Comparison of ENCODE assay signal across 7 mouse cellular contexts in the genomic region with DNA sequence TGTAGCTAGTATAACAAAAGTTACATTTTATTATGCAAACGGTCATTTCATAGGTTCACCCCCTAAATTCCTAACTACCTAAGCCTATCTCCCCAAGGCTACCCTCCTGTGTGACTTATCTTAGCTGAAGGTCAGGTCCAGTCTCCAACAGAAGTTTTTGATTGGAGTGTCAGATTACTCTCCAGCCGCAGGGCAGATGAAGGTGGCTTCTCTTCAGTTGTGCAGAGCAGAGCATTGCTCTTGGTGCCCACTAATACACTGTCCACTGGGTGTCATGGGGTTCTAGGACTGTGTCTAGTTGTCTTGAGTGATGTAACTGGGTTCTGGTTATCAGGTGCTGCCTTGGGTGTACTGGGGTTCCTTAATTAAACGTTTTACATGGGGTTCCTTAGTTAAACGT. TPM values are rescaled to one million over a fixed set of nuclear protein-coding genes. Genes with fewer than 3 reads are reported as not detected.
A peak's percentile ranks its signal among the peaks of the same experiment; 100 is the strongest.
DNase-seq lines count a peak whose midpoint lies in the region; ATAC-seq and TF ChIP-seq lines count a peak whose summit lies in the region.

No protein-coding gene starts in this region.

- H3K4me2 ChIP-seq in limb, embryonic 13.5 days (replicated peaks): peak overlapping the region; percentile 93
- H3K4me2 ChIP-seq in stomach, postnatal 0 days (replicated peaks; ENCODE audit: low read depth): peak overlapping the region; percentile 81

- H3K9me3 ChIP-seq in limb, embryonic 13.5 days: no peaks in the 10 kb centered on the region
- H3K9me3 ChIP-seq in stomach, postnatal 0 days (ENCODE audit: control insufficient read depth, low read length): no peaks in the 10 kb centered on the region

- ATAC-seq in erythroblast, adult 5-6 weeks (replicated peaks; ENCODE audit: low FRiP score, poor library complexity, severe bottlenecking): 0 out of 2 replicates have a peak, but pooled peaks have one; percentile 37
- no peak for ATAC-seq in limb, embryonic 13.5 days (ENCODE audit: low FRiP score, low read depth)
- ATAC-seq in stomach, postnatal 0 days (ENCODE audit: low FRiP score, low TSS enrichment): no peak

- no peaks in the 10 kb centered on the region for H3K27me3 ChIP-seq in limb, embryonic 13.5 days
- no peaks in the 10 kb centered on the region for H3K27me3 ChIP-seq in stomach, postnatal 0 days (ENCODE audit: control insufficient read depth, insufficient read depth, low read length)

- TF ChIP-seq EP300 in stomach, postnatal 0 days (optimal IDR thresholded peaks at IDR 0.05): no peak

- peak; percentile 6 for DNase-seq in retina, postnatal 1 day
- DNase-seq in retina, embryonic 14.5 days (ENCODE audit: low spot score): no peak
- DNase-seq in stomach, postnatal 0 days (ENCODE audit: low spot score): no peak
- no peak for DNase-seq in layer of hippocampus, postnatal 36 days
- no peak for DNase-seq in layer of hippocampus, adult 9-11 months

- peak overlapping the region; percentile 78 for H3K4me3 ChIP-seq in limb, embryonic 13.5 days
- H3K4me3 ChIP-seq in stomach, postnatal 0 days (ENCODE audit: low read depth, low read length): peak overlapping the region; percentile 80

- peak overlapping the region; percentile 86 for H3K9ac ChIP-seq in limb, embryonic 13.5 days
- peak overlapping the region; percentile 82 for H3K9ac ChIP-seq in stomach, postnatal 0 days (ENCODE audit: low read length)

- no peak for TF ChIP-seq CTCF in stomach, postnatal 0 days (IDR thresholded peaks at IDR 0.05; ENCODE audit: low read depth)

- H3K4me1 ChIP-seq in limb, embryonic 13.5 days: peaks cover 13% of the 10 kb centered on the region
- 0 out of 2 replicates have a peak, but pooled peaks cover 3% of the 10 kb centered on the region for H3K4me1 ChIP-seq in stomach, postnatal 0 days (replicated peaks; ENCODE audit: control insufficient read depth, insufficient read depth)

- WGBS in limb, embryonic 13.5 days: 9% methylated on average over 4 of the region's 4 CpGs
- WGBS in stomach, postnatal 0 days: 8% methylated on average over 4 of the region's 4 CpGs

- peaks cover 19% of the 10 kb centered on the region for H3K36me3 ChIP-seq in limb, embryonic 13.5 days
- H3K36me3 ChIP-seq in stomach, postnatal 0 days (ENCODE audit: control insufficient read depth, insufficient read depth, low read length): 0 out of 2 replicates have a peak, but pooled peaks cover 2% of the 10 kb centered on the region

- no peak overlapping the region for H3K27ac ChIP-seq in limb, embryonic 13.5 days
- H3K27ac ChIP-seq in stomach, postnatal 0 days (replicated peaks): no peak overlapping the region

RNA-seq across cellular contexts. Expression of gene Pop4, which starts 0.6 kb away (rescaled TPM):
- total RNA-seq in erythroblast, adult 5-6 weeks (2015; ENCODE audit: low replicate concordance): 1.7 and 7.7 TPM in 2 replicates
- 3.2 and 5.2 TPM in 2 replicates for total RNA-seq in erythroblast, adult 5-6 weeks (2017; ENCODE audit: low replicate concordance)
- polyA plus RNA-seq in limb, embryonic 13.5 days (2015; fragmentation: Nextera tagmentation; extraction: Ambion mirVana): 67.0 TPM in 2 replicates
- 25.3 and 27.6 TPM in 2 replicates for polyA plus RNA-seq in stomach, postnatal 0 days (2015; fragmentation: Nextera tagmentation; extraction: Ambion mirVana)
- total RNA-seq in layer of hippocampus, postnatal 36 days (2021): 10 to 100 TPM; 19.3 to 20.6 TPM

RNA-seq across cellular contexts. Expression of gene Plekhf1, which starts 44.0 kb away (rescaled TPM):
- 0.42 TPM in 1 of 2 replicates, not detected in the other for total RNA-seq in erythroblast, adult 5-6 weeks (2015; ENCODE audit: low replicate concordance)
- total RNA-seq in erythroblast, adult 5-6 weeks (2017; ENCODE audit: low replicate concordance): 0.09 TPM in 1 of 2 replicates, not detected in the other
- 3.6 and 3.7 TPM in 2 replicates for polyA plus RNA-seq in limb, embryonic 13.5 days (2015; fragmentation: Nextera tagmentation; extraction: Ambion mirVana)
- 1.9 and 2.0 TPM in 2 replicates for polyA plus RNA-seq in stomach, postnatal 0 days (2015; fragmentation: Nextera tagmentation; extraction: Ambion mirVana)
- 1 to 10 TPM; 2.4 to 4.3 TPM for total RNA-seq in layer of hippocampus, postnatal 36 days (2021)
